ENCODE assay signal across 8 mouse cellular contexts in the genomic region with DNA sequence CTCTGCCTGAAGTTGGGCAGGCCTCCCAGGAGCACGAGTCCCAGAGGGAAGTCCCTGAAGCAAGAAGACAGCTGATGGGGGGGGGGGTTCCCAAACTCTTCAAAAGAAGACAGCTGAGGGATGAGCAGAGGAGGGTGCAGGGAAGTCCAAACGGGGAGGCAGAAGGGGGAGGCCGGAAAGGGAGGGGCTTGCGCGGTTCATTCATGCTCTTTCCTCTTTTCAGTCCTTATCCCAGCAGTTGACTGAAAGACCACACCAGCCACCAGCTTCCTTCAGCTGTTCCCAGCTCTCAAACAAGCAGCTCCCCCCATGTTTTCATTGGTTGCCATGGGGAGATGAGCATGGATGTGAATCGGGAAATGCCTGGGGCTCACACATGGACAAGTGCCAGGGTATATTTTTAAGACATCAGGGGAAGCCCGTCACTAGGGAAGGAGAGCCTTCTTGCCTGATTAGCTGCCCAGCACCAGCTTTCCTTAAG. TPM values are rescaled to one million over a fixed set of nuclear protein-coding genes. Genes with fewer than 3 reads are reported as not detected.
DNase-seq lines count a peak whose midpoint lies in the region; ATAC-seq and TF ChIP-seq lines count a peak whose summit lies in the region.

No protein-coding gene starts in this region.

- no peaks in the 10 kb centered on the region for H3K27me3 ChIP-seq in hindbrain, embryonic 14.5 days (ENCODE audit: control insufficient read depth, insufficient read depth, low read length)
- H3K27me3 ChIP-seq in hindbrain, embryonic 13.5 days = no peaks in the 10 kb centered on the region
- H3K27me3 ChIP-seq in CH12.LX (replicated peaks) = no peaks in the 10 kb centered on the region
- H3K27me3 ChIP-seq in heart, embryonic 12.5 days (replicated peaks) = no peaks in the 10 kb centered on the region

- TF ChIP-seq CTCF in CH12.LX (conservative IDR thresholded peaks at IDR 0.05 in 1 of 2, IDR thresholded peaks at IDR 0.05 in 1 of 2; ENCODE audit: low read depth in 2 of 2, low read length in 2 of 2) = no peak

- no peak for TF ChIP-seq POLR2A in CH12.LX (IDR thresholded peaks at IDR 0.05; ENCODE audit: low read depth, low read length)

- H3K27ac ChIP-seq in hindbrain, embryonic 14.5 days = no peak overlapping the region
- H3K27ac ChIP-seq in hindbrain, embryonic 13.5 days = no peak overlapping the region
- H3K27ac ChIP-seq in CH12.LX (ENCODE audit: insufficient read depth, low read depth) = no peak overlapping the region
- H3K27ac ChIP-seq in heart, embryonic 12.5 days (ENCODE audit: poor library complexity, severe bottlenecking) = peak overlapping the region; percentile 36

- H3K9me3 ChIP-seq in hindbrain, embryonic 14.5 days (ENCODE audit: control insufficient read depth, low read length) = no peaks in the 10 kb centered on the region
- no peaks in the 10 kb centered on the region for H3K9me3 ChIP-seq in hindbrain, embryonic 13.5 days
- H3K9me3 ChIP-seq in CH12.LX (replicated peaks; ENCODE audit: low read length) = no peaks in the 10 kb centered on the region
- H3K9me3 ChIP-seq in heart, embryonic 12.5 days (replicated peaks) = no peaks in the 10 kb centered on the region

- peak; percentile 64 for DNase-seq in hindbrain, embryonic 14.5 days (ENCODE audit: low spot score)
- DNase-seq in CH12.LX (ENCODE audit: extremely low read depth) = peak; percentile 37
- DNase-seq in lung, postnatal 10 days = peak; percentile 81
- DNase-seq in right cerebral cortex, postnatal 25 days = no peak
- no peak for DNase-seq in urinary bladder, postnatal 36 days (ENCODE audit: low spot score in 2 of 2)
- no peak for DNase-seq in urinary bladder, postnatal 4 days (ENCODE audit: low spot score in 2 of 2)

- in situ Hi-C loops in CH12.LX (cut with MboI; ENCODE audit: low pct_ligation_motif_present, low pct_unique_long_range_greater_than_20kb, low sequenced_read_pairs) = no loop called here

- no peak for TF ChIP-seq EP300 in CH12.LX (IDR thresholded peaks at IDR 0.05; ENCODE audit: low read length)

- WGBS in hindbrain, embryonic 14.5 days = 45% methylated on average over 7 of the region's 7 CpGs
- 49% methylated on average over 7 of the region's 7 CpGs for WGBS in hindbrain, embryonic 13.5 days
- 41% methylated on average over 7 of the region's 7 CpGs for WGBS in heart, embryonic 12.5 days

- ATAC-seq in hindbrain, embryonic 14.5 days (ENCODE audit: low FRiP score) = no peak
- ATAC-seq in hindbrain, embryonic 13.5 days (ENCODE audit: low FRiP score) = no peak
- peak; percentile 40; the same call in 1 of the 2 replicates for ATAC-seq in heart, embryonic 12.5 days (ENCODE audit: insufficient number of reproducible peaks, low FRiP score)

- H3K4me2 ChIP-seq in hindbrain, embryonic 14.5 days (replicated peaks) = no peak overlapping the region
- H3K4me2 ChIP-seq in hindbrain, embryonic 13.5 days = no peak overlapping the region
- H3K4me2 ChIP-seq in CH12.LX (ENCODE audit: insufficient read depth, low read depth, poor library complexity, severe bottlenecking) = no peak overlapping the region
- no peak overlapping the region for H3K4me2 ChIP-seq in heart, embryonic 12.5 days

- no peaks in the 10 kb centered on the region for H3K36me3 ChIP-seq in hindbrain, embryonic 14.5 days (replicated peaks; ENCODE audit: control insufficient read depth, insufficient read depth)
- no peaks in the 10 kb centered on the region for H3K36me3 ChIP-seq in hindbrain, embryonic 13.5 days
- no peaks in the 10 kb centered on the region for H3K36me3 ChIP-seq in CH12.LX (replicated peaks in 1 of 2; ENCODE audit: control insufficient read depth in 1 of 2, insufficient read depth in 1 of 2, low read length in 1 of 2)
- H3K36me3 ChIP-seq in heart, embryonic 12.5 days = no peaks in the 10 kb centered on the region

- dilution Hi-C loops in CH12.LX (cut with MboI; ENCODE audit: extremely low pct_ligation_motif_present, extremely low pct_unique_long_range_greater_than_20kb, low sequenced_read_pairs) = no loop called here

- no peak overlapping the region for H3K4me3 ChIP-seq in hindbrain, embryonic 14.5 days (replicated peaks; ENCODE audit: low read length)
- H3K4me3 ChIP-seq in hindbrain, embryonic 13.5 days = no peak overlapping the region
- H3K4me3 ChIP-seq in CH12.LX (replicated peaks in 1 of 3; ENCODE audit: low read depth in 2 of 3, low read length in 2 of 3, poor library complexity in 1 of 3) = no peak overlapping the region
- H3K4me3 ChIP-seq in heart, embryonic 12.5 days = no peak overlapping the region

- no peaks in the 10 kb centered on the region for H3K79me2 ChIP-seq in CH12.LX (replicated peaks; ENCODE audit: control insufficient read depth, extremely low read depth, insufficient read depth, poor library complexity, severe bottlenecking)

- no peak overlapping the region for H3K9ac ChIP-seq in hindbrain, embryonic 14.5 days
- no peak overlapping the region for H3K9ac ChIP-seq in hindbrain, embryonic 13.5 days
- H3K9ac ChIP-seq in CH12.LX (ENCODE audit: insufficient read depth, low read depth) = no peak overlapping the region
- no peak overlapping the region for H3K9ac ChIP-seq in heart, embryonic 12.5 days

- 0 out of 2 replicates have a peak, but pooled peaks cover 3% of the 10 kb centered on the region for H3K4me1 ChIP-seq in hindbrain, embryonic 14.5 days (replicated peaks; ENCODE audit: control insufficient read depth, insufficient read depth, low read length)
- peaks cover 11% of the 10 kb centered on the region; the same call in 1 of the 2 replicates for H3K4me1 ChIP-seq in hindbrain, embryonic 13.5 days (replicated peaks)
- peaks cover 9 to 49% of the 10 kb centered on the region in 2 experiments; a peak in 3 of 4 replicates for H3K4me1 ChIP-seq in CH12.LX (ENCODE audit: control insufficient read depth in 1 of 2, insufficient read depth in 2 of 2)
- peaks cover 54% of the 10 kb centered on the region for H3K4me1 ChIP-seq in heart, embryonic 12.5 days (replicated peaks)

- TF ChIP-seq RAD21 in CH12.LX (IDR thresholded peaks at IDR 0.05; ENCODE audit: low read depth, low read length) = no peak

TF ChIP-seq in CH12.LX, 34 proteins besides CTCF, POLR2A, EP300 and RAD21:
- no peak for TF ChIP-seq UBTF (IDR thresholded peaks at IDR 0.05; ENCODE audit: low read depth, low read length)
- no peak for TF ChIP-seq GABPA (IDR thresholded peaks at IDR 0.05; ENCODE audit: insufficient replicate concordance, low read depth, low read length)
- no peak for TF ChIP-seq JUN (IDR thresholded peaks at IDR 0.05; ENCODE audit: insufficient read depth, low read depth, low read length)
- TF ChIP-seq HCFC1 (IDR thresholded peaks at IDR 0.05; ENCODE audit: low read depth, low read length) = no peak
- TF ChIP-seq TCF12 (IDR thresholded peaks at IDR 0.05; ENCODE audit: low read depth, low read length) = no peak; the same call in 1 of the 2 replicates
- TF ChIP-seq ETS1 (conservative IDR thresholded peaks at IDR 0.05; ENCODE audit: low read depth, low read length) = peak; percentile 67
TF ChIP-seq in CH12.LX: peak in this region for 1.

RNA-seq across cellular contexts. Expression of a gene that starts 22.0 kb away (rescaled TPM):
- 0.16 and 0.24 TPM in 2 replicates for polyA plus RNA-seq in hindbrain, embryonic 14.5 days (2014; fragmentation: Nextera tagmentation; extraction: Ambion mirVana)
- polyA plus RNA-seq in hindbrain, embryonic 13.5 days (2015; fragmentation: Nextera tagmentation; extraction: Ambion mirVana) = 0.19 and 0.34 TPM in 2 replicates
- total RNA-seq in CH12.LX (2012; rRNA removed) = 2.5 and 4.2 TPM in 2 replicates
- 1.5 and 1.7 TPM in 2 replicates for total RNA-seq in CH12.LX (2014; rRNA removed)
- 4.6 and 5.1 TPM in 2 replicates for polyA plus RNA-seq in CH12.LX (2012; ENCODE audit: insufficient read length, low read depth)
- 7.6 and 7.7 TPM in 2 replicates for polyA plus RNA-seq in heart, embryonic 12.5 days (2016; fragmentation: Nextera tagmentation; extraction: Ambion mirVana)

Comparison
In these comparisons a context has a peak if more than half of its experiments do, and no peak if none do; other contexts are left out.
1. DNase-seq: peak in hindbrain, embryonic 14.5 days (single experiment), CH12.LX (single experiment) and lung, postnatal 10 days (single experiment); none in right cerebral cortex, postnatal 25 days (single experiment), urinary bladder, postnatal 36 days (0 of 2) and urinary bladder, postnatal 4 days (0 of 2).